Mouse (Mus musculus) brain, embryonic 14.5 days (tissue): Measurements from ENCODE around the gene 1700011L22Rik.

Experiments
- CTCF ChIP-seq: fragments of 200-500 bp; IDR thresholded peaks from 2 replicates; pipeline ENCODE4 v1.5.1; 2012; ENCODE audit warnings: inconsistent platforms, mild to moderate bottlenecking, moderate library complexity, borderline replicate concordance; ENCODE audit not compliant: insufficient read depth, insufficient read length; ENCODE audit errors: extremely low read depth
- POLR2A ChIP-seq: fragments of 200-500 bp; IDR thresholded peaks from 2 replicates; pipeline ENCODE4 v1.6.1; 2012; ENCODE audit warnings: mild to moderate bottlenecking, inconsistent platforms, borderline replicate concordance; ENCODE audit not compliant: poor library complexity, insufficient read depth, insufficient read length, severe bottlenecking; ENCODE audit errors: extremely low read depth

DNA sequence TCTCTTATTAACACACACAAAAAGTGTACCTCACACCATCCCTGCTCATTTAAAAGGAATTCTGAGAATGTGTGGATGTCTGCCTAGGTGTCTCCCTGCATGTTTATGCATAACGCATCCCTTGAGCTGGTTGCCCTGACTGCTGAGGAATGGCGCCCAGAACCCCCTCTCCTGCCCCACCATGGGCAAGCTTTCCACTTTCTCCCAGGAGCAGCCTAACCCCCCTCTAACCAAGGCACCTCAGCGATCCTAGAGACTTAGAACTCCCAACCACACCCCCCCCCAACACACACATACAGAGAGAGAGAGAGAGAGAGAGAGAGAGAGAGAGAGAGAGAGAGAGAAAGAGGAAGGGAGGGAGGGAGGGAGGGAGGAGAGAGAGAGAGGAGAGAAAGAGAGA lies 40.2 kb downstream of the 1700011L22Rik start:
- TF ChIP-seq CTCF, result no peak
- TF ChIP-seq POLR2A, result no peak
